Mouse (Mus musculus) macrophage (primary cell): ENCODE measurements around the gene Cnot1. TPM values are rescaled to one million over a fixed set of nuclear protein-coding genes. Genes with fewer than 3 reads are reported as not detected.

Experiments
- H3K27ac ChIP-seq: fragments of 350-480 bp; formaldehyde crosslinking; 2 replicates; pipeline ENCODE4 v1.9.0; 2021
- H3K36me3 ChIP-seq: fragments of 350-480 bp; formaldehyde crosslinking; 2 replicates; pipeline ENCODE4 v1.9.0; 2021; ENCODE audit errors: inconsistent target
- H3K4me3 ChIP-seq: fragments of 350-480 bp; formaldehyde crosslinking; 2 replicates; pipeline ENCODE4 v1.9.0; 2021; ENCODE audit errors: inconsistent target
- H3K79me2 ChIP-seq: fragments of 350-480 bp; formaldehyde crosslinking; 2 replicates; pipeline ENCODE4 v1.9.0; 2021; ENCODE audit errors: inconsistent target
- WGBS: methylation state at CpG from one replicate; pipeline ENCODE4 v1.1.7; 2026; ENCODE audit warnings: inconsistent platforms; ENCODE audit not compliant: missing documents; 5-methylcytosine and 5-hydroxymethylcytosine counted together
- polyA plus RNA-seq: library from polyadenylated mRNA; stranded (reverse); fragments of 250-400 nt; gene quantifications from 3 replicates; pipeline ENCODE4 v1.2.4, GENCODE M21; 2018; ENCODE audit warnings: inconsistent platforms

The Cnot1 gene
- polyA plus RNA-seq, 1 experiment from 2014 or later, result 44.6 TPM

DNA sequence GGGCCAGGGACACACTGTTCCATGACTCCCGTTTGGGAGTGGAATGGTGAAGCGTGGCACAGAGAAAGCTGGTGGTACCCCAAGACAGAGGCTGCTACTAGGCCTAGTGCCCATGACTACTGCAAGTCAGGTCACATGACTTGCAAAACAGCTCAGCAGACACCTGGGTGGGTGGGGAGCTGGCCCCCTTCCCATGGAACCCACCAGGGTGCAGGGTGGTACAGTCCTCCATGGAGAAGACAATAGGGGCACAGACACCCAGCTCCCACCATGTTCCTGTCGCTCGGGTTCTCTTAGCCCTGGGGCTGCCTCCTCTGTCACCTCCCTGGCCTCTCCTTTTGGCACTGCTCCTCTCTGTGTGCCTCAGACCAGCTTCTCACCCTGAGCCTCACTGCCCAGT lies 105.5 kb downstream of the Cnot1 start:
- H3K79me2 ChIP-seq, result no peaks in the 10 kb centered on the region

DNA sequence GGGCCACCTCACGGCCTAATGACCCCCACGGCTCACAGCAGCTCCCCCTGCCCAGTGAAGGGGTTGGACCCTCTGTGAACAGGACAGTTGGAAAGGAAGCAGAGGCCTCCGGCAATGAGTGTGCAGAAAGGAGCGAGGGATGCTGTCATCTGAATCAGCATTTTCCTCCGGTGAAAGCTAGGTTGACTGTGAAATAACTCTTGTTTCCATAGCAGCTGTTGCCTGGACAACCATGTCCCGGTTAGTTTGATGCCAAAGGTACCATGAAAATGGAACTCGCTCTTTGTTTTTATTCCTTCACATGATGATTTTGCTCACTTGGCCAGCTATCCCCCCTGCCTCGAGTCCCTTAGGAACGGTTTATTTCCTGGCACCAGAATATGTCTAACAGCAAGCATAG lies 107.0 kb downstream of the Cnot1 start:
- Histone ChIP-seq H3K27ac (no peak overlapping the region), H3K79me2 (no peaks in the 10 kb centered on the region), H3K36me3 (no peaks in the 10 kb centered on the region), H3K4me3 (no peak overlapping the region)
- 58% methylated on average over 9 of the region's 9 CpGs for WGBS

More for the DNA sequence above, 105.5 kb downstream of the Cnot1 start:
- Histone ChIP-seq H3K4me3 (no peak overlapping the region), H3K27ac (no peak overlapping the region), H3K36me3 (no peaks in the 10 kb centered on the region)
- 84% methylated on average over 4 of the region's 4 CpGs for WGBS

DNA sequence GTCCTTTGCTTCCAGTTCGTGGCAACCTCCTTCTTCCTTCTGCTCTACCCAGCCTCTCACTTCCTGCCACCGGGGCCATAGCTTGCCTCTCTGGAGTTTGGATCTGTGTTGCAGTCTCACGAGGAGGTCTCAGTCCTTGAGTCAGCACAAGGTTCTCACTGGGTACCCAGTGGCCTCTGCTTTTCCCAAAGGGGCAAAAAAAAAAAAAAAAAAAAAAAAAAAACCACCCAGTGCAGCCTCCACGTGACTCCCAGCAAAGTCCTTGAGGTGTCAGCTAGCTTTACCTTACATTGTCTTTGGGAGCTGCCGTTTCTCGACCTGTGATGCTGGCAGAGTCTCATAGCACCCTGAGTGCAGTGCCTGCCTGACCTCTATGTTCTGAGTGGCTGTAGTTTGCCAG lies 109.1 kb downstream of the Cnot1 start:
- Histone ChIP-seq H3K79me2 (no peaks in the 10 kb centered on the region), H3K27ac (no peak overlapping the region), H3K36me3 (no peaks in the 10 kb centered on the region), H3K4me3 (no peak overlapping the region)
- WGBS, result 13% methylated on average over 6 of the region's 6 CpGs

DNA sequence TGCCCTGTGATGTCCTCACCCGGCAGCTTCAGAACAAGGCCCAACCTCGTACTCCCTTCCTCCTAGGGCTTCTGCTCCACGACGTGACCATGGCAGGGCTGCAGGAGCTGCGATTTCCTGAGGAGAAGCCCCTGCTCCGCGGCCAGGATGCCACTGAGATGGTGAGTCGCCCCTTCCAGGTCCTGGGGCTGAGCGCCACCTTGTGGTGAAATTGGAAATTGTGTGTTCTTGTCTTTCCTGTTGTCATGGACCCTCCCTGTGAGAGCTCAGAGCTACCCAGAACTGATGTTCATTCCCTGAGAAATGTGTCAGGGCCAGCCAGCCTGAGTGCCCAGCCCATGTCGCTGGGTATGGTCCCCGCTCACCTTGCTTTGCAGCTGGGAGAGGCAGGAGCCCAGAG lies 110.1 kb downstream of the Cnot1 start:
- Histone ChIP-seq H3K36me3 (no peaks in the 10 kb centered on the region), H3K27ac (no peak overlapping the region), H3K4me3 (no peak overlapping the region), H3K79me2 (no peaks in the 10 kb centered on the region)
- WGBS, result 3% methylated on average over 11 of the region's 11 CpGs

DNA sequence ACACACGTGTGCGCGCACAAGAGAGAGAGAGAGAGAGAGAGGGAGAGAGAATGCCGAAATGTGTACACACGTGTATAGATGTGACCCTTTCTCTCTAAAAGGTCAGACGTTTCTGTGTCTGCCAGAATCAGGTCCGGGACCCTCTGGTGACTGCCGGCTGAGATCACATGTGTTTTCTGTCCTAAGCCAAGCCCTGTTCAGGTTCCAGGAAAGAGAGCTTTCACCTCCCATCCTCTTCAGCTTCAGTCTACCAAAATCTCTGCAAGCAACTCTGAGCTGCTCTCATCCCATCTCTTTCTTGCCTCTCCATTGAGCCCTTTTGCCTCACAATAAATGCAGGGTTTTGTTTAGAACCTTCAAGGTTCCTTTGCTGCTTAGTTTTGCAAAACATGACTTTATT lies 110.6 kb downstream of the Cnot1 start:
- 74% methylated on average over 3 of the region's 8 CpGs for WGBS
- Histone ChIP-seq H3K36me3 (no peaks in the 10 kb centered on the region), H3K4me3 (no peak overlapping the region), H3K79me2 (no peaks in the 10 kb centered on the region), H3K27ac (no peak overlapping the region)

DNA sequence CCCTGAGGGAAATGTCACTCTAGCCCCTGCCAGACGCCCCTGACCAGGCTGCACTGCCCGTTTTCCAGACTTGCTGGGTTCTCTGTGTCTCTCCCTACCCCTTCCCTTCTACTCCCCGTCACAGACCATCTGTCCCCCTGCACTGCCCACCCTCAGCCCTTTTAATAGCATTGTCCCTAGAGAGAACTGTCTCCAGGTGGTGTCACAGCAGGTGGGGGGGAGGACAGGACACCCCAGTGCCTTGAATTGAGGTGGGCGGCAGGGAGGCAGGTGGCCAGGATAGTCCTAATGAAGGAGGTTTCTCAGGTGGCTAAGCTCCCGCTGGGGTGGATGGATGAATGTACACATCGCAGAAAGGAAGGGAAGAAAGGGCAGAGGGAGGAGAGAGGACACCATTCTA lies 112.6 kb downstream of the Cnot1 start:
- WGBS, result 31% methylated on average over 6 of the region's 6 CpGs
- H3K27ac ChIP-seq, result no peak overlapping the region
- no peaks in the 10 kb centered on the region for H3K79me2 ChIP-seq
- H3K4me3 ChIP-seq, result no peak overlapping the region
- no peaks in the 10 kb centered on the region for H3K36me3 ChIP-seq

DNA sequence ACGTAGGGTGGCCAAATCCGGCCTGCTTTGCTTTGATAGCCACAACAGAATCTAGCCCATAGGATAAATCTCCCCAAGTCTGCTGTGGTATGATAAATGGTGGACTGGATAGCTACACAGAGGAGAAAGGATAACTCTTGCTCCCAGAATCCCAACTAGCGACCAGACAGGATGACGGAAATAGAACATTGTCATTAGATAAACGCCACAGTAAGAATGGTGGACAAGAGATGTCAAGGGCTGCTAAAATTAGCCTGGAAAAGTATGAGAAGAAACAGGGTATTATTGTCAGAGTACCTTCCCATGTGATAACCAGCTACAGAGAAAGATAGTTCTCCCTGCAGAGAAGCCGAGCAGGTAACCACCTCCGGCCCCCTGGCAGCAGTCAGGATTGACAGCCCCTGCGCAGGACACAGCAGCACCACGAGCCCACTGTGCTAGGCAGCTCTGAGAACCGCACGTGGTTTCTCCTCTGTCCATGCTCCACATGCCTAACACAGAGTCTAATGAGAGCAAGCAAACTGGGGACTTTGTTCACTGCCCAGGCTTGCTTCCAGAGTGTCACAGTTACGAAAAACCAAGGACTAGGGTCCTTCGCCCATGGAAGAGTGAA lies 116.2 kb downstream of the Cnot1 start:
- Histone ChIP-seq H3K27ac (no peak overlapping the region), H3K79me2 (no peaks in the 10 kb centered on the region), H3K4me3 (no peak overlapping the region), H3K36me3 (no peaks in the 10 kb centered on the region)
- 77% methylated on average over 13 of the region's 13 CpGs for WGBS

DNA sequence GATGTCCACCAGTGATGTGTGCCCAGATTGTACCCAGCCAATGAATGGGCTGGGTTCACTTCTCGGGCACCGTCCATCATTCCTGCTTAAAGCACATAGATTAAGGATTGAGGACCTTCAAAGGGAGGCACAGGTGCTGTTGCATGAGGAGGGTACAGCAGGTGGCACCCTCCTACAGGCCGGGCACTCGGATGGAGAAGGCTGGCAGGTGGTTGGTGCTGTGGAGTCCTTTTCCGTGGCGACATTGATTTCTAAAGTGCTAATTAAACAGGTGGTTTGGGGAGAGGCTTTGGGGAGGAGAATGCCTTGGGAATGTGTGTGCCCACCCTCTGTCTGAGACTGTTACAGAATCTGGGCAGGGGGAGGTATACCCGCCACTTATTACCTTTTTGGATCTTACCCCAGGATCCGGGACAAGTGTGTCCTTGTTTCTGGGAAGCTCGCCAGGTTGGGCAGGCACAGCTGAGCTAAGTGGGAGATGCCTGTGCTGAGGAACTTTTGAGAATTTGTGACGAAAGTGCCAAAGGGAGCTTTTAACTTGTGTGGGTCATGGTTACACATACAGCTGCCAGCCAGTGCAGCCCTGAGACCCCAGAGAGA lies 119.1 kb downstream of the Cnot1 start:
- Histone ChIP-seq H3K4me3 (no peak overlapping the region), H3K79me2 (no peaks in the 10 kb centered on the region)
- 91% methylated on average over 10 of the region's 10 CpGs for WGBS

DNA sequence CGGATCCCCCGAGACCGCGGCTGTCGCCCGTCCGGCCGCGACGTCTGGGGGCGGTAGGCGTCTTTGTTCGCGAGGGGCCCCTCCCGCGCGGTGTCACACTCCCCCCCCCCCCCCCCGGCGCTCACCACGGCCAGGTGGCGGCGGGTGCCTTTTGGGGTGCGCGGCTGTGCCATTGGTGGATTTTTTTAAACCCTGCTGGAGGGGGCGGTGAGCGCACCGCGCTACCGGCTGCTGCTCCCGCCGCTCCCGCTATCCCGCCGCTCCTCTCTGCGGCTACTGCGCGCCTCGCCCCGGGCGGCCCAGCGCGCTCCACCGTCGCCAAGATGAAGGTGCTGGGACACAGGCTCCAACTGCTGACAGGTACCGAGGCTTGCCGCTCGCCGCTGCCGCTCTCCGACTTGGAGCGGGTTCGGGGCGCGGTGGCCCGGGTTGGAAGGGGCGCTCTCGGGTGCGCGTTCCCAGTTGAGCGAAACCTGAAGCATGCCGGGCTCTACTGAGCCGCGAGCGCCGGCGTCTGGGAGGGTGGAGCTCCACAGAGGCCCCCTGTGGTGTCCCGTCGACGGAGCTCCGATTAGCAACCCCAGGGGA lies 129.1 kb downstream of the Cnot1 start:
- no peak overlapping the region for H3K27ac ChIP-seq
- no peaks in the 10 kb centered on the region for H3K36me3 ChIP-seq
- H3K4me3 ChIP-seq, result no peak overlapping the region
- no peaks in the 10 kb centered on the region for H3K79me2 ChIP-seq
- 2% methylated on average over 68 of the region's 70 CpGs for WGBS

More for the DNA sequence above, 119.1 kb downstream of the Cnot1 start:
- H3K27ac ChIP-seq, result no peak overlapping the region
- no peaks in the 10 kb centered on the region for H3K36me3 ChIP-seq

DNA sequence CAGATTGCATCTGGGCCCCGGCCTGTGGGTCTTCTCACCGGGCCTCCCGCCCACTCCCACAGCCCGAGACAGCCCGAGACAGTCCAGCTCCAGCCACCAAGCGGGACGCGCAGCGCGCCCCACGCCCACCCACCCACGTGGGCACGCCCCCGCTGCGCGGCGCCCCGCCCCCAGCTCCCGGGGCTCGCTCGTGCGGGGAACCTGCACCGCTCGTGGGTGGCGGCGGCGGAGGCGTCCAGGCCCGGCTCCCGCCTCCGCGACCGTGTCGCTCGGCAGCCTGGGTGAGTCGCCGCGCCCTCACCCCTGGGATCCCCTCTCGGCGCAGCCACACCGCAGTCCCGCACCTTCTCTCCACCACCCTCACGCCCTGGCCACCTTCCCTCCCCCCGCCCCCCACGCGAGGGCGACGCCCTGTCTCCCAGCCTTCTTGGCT lies 129.7 kb downstream of the Cnot1 start:
- Histone ChIP-seq H3K4me3 (no peak overlapping the region), H3K36me3 (no peaks in the 10 kb centered on the region)
- WGBS, result 4% methylated on average over 42 of the region's 48 CpGs

DNA sequence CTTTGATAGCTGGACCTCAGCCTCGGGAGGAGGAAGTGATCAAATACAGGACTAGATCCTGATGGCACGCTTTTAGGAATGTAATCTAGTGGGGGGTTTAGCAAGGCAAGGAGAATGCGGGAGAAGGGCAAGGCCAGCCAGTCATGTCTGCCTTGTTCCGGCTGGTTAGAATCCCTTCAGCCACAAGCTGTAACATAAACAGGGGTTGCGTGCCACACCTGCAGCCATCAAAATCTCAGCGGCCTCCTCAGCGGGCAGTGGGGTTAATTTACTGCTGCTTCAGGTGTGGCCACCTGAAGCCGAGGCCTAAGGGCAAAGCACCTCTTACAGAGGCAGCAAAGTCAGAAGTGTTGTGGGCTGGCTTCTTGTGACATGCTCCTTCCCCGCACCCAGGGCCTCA lies 130.6 kb downstream of the Cnot1 start, which contains the start of gene Ndrg4:
TSS of gene Ndrg4 (plus strand) at position 350 of the 400 bp plus-strand sequence.
- 67% methylated on average over 9 of the region's 9 CpGs for WGBS
- Histone ChIP-seq H3K4me3 (no peak within 1 kb of the TSS), H3K79me2 (no peaks in the 10 kb centered on the region)

More for the DNA sequence above, 129.7 kb downstream of the Cnot1 start:
- Histone ChIP-seq H3K27ac (no peak overlapping the region), H3K79me2 (no peaks in the 10 kb centered on the region)

DNA sequence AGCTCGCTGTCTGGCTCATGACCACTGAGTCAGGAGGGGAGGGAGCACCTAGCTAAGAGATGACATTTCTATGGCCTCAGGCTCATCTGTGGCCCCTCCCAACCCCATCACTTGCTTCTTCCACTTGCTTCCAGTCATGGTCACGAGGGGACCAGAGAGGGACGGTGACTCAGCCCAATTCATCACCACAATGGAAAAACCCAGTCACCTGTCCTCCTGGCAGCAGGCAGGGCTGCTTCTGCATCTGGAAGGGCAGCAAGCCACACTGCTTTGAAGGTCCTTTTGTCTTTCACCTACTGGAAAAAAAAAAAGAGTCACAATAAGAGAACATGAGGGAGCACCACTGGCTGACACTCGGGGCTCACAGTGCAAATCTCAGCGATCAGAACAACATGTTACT lies 134.5 kb downstream of the Cnot1 start:
- Histone ChIP-seq H3K79me2 (no peaks in the 10 kb centered on the region), H3K27ac (no peak overlapping the region), H3K36me3 (no peaks in the 10 kb centered on the region), H3K4me3 (no peak overlapping the region)
- WGBS, result 47% methylated on average over 5 of the region's 5 CpGs

More for the DNA sequence above, 130.6 kb downstream of the Cnot1 start, which contains the start of gene Ndrg4:
- Histone ChIP-seq H3K27ac (no peak within 1 kb of the TSS), H3K36me3 (no peaks in the 10 kb centered on the region)

DNA sequence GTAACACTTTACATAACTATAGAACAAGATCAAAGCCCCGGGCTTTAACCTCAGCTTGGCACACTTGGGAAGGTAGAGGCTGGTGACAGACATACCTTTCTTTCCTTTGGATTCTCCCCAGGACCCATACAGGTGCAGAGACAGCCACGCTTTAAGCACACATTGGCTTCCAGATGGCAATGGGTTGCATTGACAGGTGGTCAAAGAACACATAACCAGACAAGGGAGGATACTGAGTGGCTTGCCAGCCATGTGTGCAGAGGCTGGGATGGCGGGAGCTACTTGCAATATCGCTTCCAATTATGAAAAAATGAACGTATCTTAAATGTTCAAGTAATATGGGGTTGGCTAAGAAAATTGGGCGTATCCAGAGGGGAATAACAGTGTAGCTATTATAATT lies 135.4 kb downstream of the Cnot1 start:
- H3K79me2 ChIP-seq, result no peaks in the 10 kb centered on the region

DNA sequence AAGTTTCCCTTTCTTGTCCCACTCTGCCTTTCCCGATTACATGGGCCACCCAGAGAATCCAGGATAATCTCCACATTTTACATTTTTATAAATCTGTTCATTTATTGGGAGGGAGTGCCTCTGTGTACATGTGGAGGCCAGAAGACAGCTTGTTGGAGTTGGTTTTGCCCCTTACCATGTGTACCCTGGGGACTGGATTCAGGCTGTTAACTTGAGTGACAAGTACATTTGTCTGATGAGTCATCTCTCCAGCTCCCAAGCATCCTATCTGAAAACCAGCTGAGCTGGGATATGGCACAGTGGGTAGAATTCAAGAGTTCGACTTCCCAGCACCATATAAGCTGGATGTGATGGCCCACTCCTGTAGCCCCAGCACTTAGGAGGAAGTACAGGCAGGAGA lies 137.3 kb downstream of the Cnot1 start:
- no peaks in the 10 kb centered on the region for H3K79me2 ChIP-seq
- H3K27ac ChIP-seq, result no peak overlapping the region
- H3K4me3 ChIP-seq, result no peak overlapping the region
- H3K36me3 ChIP-seq, result no peaks in the 10 kb centered on the region
- 95% methylated on average over 2 of the region's 2 CpGs for WGBS

More for the DNA sequence above, 135.4 kb downstream of the Cnot1 start:
- Histone ChIP-seq H3K36me3 (no peaks in the 10 kb centered on the region), H3K4me3 (no peak overlapping the region), H3K27ac (no peak overlapping the region)
- 91% methylated on average over 6 of the region's 6 CpGs for WGBS
